Mouse (Mus musculus) forebrain, embryonic 13.5 days (tissue): ENCODE measurements at regions not wholly inside any gene's neighbourhood (a gene's known extent, or its start where the extent isn't known, plus 50 kb on each side); places are given as distances from the start of the nearest gene placed in this dataset.

Source experiments
- ATAC-seq: fragments of 200-750 bp; cut with Nextera tagmentation; 2 replicates; pipeline ENCODE4 v1.8.0; 2017
- H3K27ac ChIP-seq: fragments of 300-500 bp; sonication (generic); 2 replicates; pipeline ENCODE4 v1.5.1; 2015; ENCODE audit warnings: inconsistent platforms, mild to moderate bottlenecking, moderate library complexity
- H3K27me3 ChIP-seq: fragments of 300-500 bp; sonication (generic); 2 replicates; pipeline ENCODE4 v1.6.1; 2015; ENCODE audit warnings: mild to moderate bottlenecking, inconsistent platforms
- H3K36me3 ChIP-seq: fragments of 300-500 bp; sonication (generic); 2 replicates; pipeline ENCODE4 v1.6.1; 2015; ENCODE audit warnings: mild to moderate bottlenecking, inconsistent platforms; ENCODE audit not compliant: poor library complexity, severe bottlenecking
- H3K4me1 ChIP-seq: fragments of 300-500 bp; sonication (generic); 2 replicates; pipeline ENCODE4 v1.6.1; 2015; ENCODE audit warnings: inconsistent platforms
- H3K4me2 ChIP-seq: fragments of 300-500 bp; sonication (generic); 2 replicates; pipeline ENCODE4 v1.6.1; 2015; ENCODE audit warnings: inconsistent platforms, mild to moderate bottlenecking, moderate library complexity
- H3K4me3 ChIP-seq: fragments of 300-500 bp; sonication (generic); 2 replicates; pipeline ENCODE4 v1.5.1; 2015; ENCODE audit warnings: mild to moderate bottlenecking, inconsistent platforms
- H3K9ac ChIP-seq: fragments of 300-500 bp; sonication (generic); 2 replicates; pipeline ENCODE4 v1.6.1; 2015; ENCODE audit warnings: mild to moderate bottlenecking, inconsistent platforms
- H3K9me3 ChIP-seq: fragments of 300-500 bp; sonication (generic); replicated peaks from 2 replicates; pipeline ENCODE4 v1.6.1; 2016; ENCODE audit warnings: inconsistent platforms
- WGBS: fragments of 180-500 bp; shearing (Covaris S2); methylation state at CpG from one replicate; pipeline ENCODE4 v1.1.7; 2015; 5-methylcytosine and 5-hydroxymethylcytosine counted together

DNA sequence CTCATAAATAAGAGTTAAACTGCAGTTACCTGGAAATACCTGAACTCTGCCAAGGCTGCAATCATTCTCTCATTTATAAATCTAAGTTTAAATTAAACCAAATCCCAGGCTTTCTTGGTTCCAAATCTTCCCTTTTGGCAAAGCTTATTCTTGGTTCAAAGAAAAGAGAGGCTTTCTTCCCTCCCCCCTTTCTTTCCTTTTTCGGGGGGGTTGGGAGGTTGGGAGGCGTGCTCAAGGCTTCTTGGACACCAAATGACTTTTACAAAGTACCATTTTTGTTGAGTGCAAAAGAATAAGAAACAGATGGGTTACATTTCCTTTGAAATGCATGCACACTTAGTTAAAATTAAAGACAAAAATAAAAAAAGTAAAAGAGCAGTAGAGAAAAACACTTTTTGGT lies 105.4 kb upstream of the Mroh9 start:
- H3K4me3 ChIP-seq = no peak overlapping the region
- no peak overlapping the region for H3K27ac ChIP-seq
- ATAC-seq = no peak
- H3K4me2 ChIP-seq = no peak overlapping the region
- H3K9ac ChIP-seq = no peak overlapping the region
- H3K9me3 ChIP-seq = no peaks in the 10 kb centered on the region
- H3K27me3 ChIP-seq = no peaks in the 10 kb centered on the region
- H3K36me3 ChIP-seq = no peaks in the 10 kb centered on the region
- 79% methylated on average over 2 of the region's 2 CpGs for WGBS
- no peaks in the 10 kb centered on the region for H3K4me1 ChIP-seq

DNA sequence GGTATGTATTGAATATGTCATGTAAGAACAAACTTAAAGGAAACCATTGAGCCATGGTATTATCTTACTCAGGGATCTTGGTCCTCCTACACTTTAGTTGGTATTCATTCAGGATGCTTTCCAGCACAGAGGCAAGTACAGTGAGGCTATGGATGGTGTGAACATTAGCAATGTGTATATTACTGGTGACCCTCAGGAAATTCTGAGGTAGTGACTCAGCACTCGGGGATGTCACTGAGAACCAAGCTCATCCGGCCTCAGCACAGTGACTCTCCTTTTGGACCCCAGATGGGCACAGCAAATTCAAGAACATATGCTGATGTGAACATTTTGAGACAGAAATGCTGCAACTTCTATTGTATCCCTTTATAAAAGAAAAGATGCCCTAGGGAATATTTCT lies 96.4 kb upstream of the Mroh9 start:
- no peak overlapping the region for H3K4me2 ChIP-seq
- H3K27ac ChIP-seq = no peak overlapping the region
- no peaks in the 10 kb centered on the region for H3K36me3 ChIP-seq
- H3K4me3 ChIP-seq = no peak overlapping the region
- no peaks in the 10 kb centered on the region for H3K27me3 ChIP-seq
- no peaks in the 10 kb centered on the region for H3K4me1 ChIP-seq
- H3K9me3 ChIP-seq = no peaks in the 10 kb centered on the region
- no peak overlapping the region for H3K9ac ChIP-seq
- WGBS = 88% methylated on average over 2 of the region's 2 CpGs
- no peak for ATAC-seq

GRCm38 (mm10) chr1:163177011-163177410 lies 91.5 kb upstream of the Mroh9 start:
- Histone ChIP-seq H3K27ac (no peak overlapping the region), H3K4me3 (no peak overlapping the region), H3K9me3 (no peaks in the 10 kb centered on the region), H3K9ac (no peak overlapping the region), H3K4me2 (no peak overlapping the region), H3K36me3 (no peaks in the 10 kb centered on the region), H3K4me1 (no peaks in the 10 kb centered on the region), H3K27me3 (no peaks in the 10 kb centered on the region)
- WGBS = 43% methylated on average over 3 of the region's 3 CpGs
- ATAC-seq = no peak

- H3K9ac ChIP-seq = no peak overlapping the region
- no peak overlapping the region for H3K4me2 ChIP-seq
- H3K27ac ChIP-seq = no peak overlapping the region
- no peak overlapping the region for H3K4me3 ChIP-seq
- ATAC-seq = no peak
- no peaks in the 10 kb centered on the region for H3K27me3 ChIP-seq
- no peaks in the 10 kb centered on the region for H3K36me3 ChIP-seq
- no peaks in the 10 kb centered on the region for H3K9me3 ChIP-seq
- H3K4me1 ChIP-seq = no peaks in the 10 kb centered on the region
These were observed 81.6 kb upstream of the Mroh9 start for GRCm38 (mm10) chr1:163167051-163167450.

DNA sequence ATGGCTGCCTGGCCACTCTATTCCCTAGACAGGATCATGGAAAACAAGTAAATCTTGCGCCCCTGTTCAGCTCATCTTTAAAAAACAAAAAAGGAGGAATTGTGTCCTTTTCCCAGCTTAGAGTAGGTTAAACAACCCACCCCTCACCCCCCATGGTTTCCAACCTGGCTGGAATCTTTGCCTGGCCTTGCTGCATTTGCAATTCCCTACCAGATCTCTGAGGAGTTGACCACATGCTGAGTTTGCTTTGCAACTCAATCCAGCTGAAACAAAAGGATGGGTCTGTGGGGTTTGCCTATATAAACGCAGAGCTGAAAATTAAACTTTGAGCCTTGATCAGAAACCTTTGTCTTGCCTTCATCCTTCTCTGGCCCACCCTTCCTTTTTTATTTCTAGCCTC lies 78.2 kb upstream of the Mroh9 start:
- WGBS = 21% methylated on average over 2 of the region's 2 CpGs
- H3K36me3 ChIP-seq = no peaks in the 10 kb centered on the region
- H3K4me3 ChIP-seq = no peak overlapping the region
- H3K9me3 ChIP-seq = no peaks in the 10 kb centered on the region
- no peaks in the 10 kb centered on the region for H3K4me1 ChIP-seq
- H3K27ac ChIP-seq = no peak overlapping the region
- no peak for ATAC-seq
- no peak overlapping the region for H3K4me2 ChIP-seq
- H3K27me3 ChIP-seq = no peaks in the 10 kb centered on the region
- no peak overlapping the region for H3K9ac ChIP-seq

DNA sequence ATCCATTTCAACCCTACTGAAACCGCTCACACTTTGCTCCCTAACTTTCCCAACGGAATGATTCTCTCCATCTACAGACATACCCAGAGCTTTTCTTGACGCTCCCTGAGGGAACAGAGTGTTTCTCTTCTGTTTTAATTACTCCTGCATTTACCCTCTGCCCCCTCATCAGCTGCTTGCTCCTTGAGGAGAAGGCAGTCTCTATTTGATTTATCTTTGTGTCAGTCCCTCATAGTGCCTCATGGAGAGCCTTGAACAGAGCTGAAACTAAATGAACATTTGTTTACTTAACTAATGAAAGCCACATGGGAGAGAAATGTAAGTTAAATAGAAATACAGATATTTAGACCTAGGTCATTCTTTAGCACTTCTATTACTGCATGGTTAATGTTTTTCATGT lies 74.4 kb upstream of the Mroh9 start:
- Histone ChIP-seq H3K4me2 (no peak overlapping the region), H3K9ac (no peak overlapping the region), H3K9me3 (no peaks in the 10 kb centered on the region), H3K36me3 (no peaks in the 10 kb centered on the region), H3K27me3 (no peaks in the 10 kb centered on the region), H3K4me3 (no peak overlapping the region), H3K4me1 (no peaks in the 10 kb centered on the region), H3K27ac (no peak overlapping the region)
- WGBS = 76% methylated on average over 3 of the region's 3 CpGs
- no peak for ATAC-seq

- Histone ChIP-seq H3K27me3 (no peaks in the 10 kb centered on the region), H3K9ac (no peak overlapping the region), H3K4me3 (no peak overlapping the region), H3K9me3 (no peaks in the 10 kb centered on the region), H3K4me2 (no peak overlapping the region), H3K36me3 (no peaks in the 10 kb centered on the region), H3K27ac (no peak overlapping the region), H3K4me1 (no peaks in the 10 kb centered on the region)
- 72% methylated on average over 5 of the region's 5 CpGs for WGBS
- no peak for ATAC-seq
These were observed 73.0 kb upstream of the Mroh9 start for GRCm38 (mm10) chr1:163158491-163158890.

DNA sequence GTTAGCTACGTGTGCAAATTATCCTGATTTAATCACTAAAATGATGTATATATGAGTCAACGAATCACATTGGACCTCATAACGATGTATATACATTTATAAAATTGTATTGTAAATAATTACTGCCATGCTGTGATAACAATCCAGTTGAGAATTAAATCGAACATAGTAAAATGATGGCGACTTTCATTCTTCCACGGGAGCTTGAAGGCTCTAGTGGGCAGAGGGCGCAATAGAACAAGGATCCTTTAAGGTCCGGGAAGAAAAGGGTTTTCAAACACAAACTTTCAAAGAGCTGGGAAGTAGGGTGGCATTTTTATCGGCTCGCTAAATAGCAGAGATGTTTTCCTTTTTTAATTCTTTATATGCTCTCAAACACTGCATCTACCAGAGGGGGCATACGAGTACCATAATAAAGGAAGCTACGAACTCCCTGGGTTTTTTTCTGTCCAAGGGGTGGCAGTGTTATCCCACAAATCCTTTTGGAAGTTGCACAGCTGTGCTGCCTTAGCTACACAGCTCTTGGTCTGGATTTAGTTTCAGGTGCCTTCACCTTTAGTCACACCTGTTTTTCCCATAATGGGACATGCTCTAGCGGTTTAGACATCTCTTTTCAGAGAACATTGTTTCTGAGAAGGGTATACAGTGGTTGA lies 64.9 kb upstream of the Mroh9 start:
- Histone ChIP-seq H3K27me3 (no peaks in the 10 kb centered on the region), H3K4me2 (peak overlapping the region; percentile 52), H3K9ac (peak overlapping the region; percentile 48; the same call in 1 of the 2 replicates), H3K4me1 (no peaks in the 10 kb centered on the region), H3K27ac (no peak overlapping the region), H3K4me3 (peak overlapping the region; percentile 31), H3K36me3 (no peaks in the 10 kb centered on the region), H3K9me3 (no peaks in the 10 kb centered on the region)
- ATAC-seq = peak; percentile 98
- 28% methylated on average over 13 of the region's 13 CpGs for WGBS

DNA sequence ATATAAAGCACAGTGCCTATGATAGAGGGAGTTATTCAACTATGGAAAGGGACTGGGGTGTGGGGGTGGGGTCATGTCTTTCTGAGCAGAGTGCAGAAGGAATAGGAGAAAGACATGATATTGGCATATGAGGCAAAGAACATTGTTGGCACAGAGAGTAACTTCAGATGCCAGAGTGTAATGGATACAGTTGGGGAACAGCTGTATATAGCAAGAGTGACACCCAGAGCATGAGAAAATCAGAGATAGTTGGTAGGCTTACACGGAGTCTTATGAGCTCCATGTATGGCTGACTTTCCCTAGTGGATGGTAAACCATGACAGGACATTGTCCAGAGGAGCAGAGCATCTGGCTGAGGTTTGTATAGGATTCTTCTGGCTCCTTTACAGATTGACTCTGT lies 61.2 kb upstream of the Mroh9 start:
- ATAC-seq = no peak
- H3K27ac ChIP-seq = no peak overlapping the region
- 71% methylated on average over 1 of the region's 1 CpGs for WGBS
- H3K4me3 ChIP-seq = no peak overlapping the region
- no peaks in the 10 kb centered on the region for H3K9me3 ChIP-seq
- no peaks in the 10 kb centered on the region for H3K27me3 ChIP-seq
- no peaks in the 10 kb centered on the region for H3K4me1 ChIP-seq
- H3K4me2 ChIP-seq = no peak overlapping the region
- no peak overlapping the region for H3K9ac ChIP-seq
- no peaks in the 10 kb centered on the region for H3K36me3 ChIP-seq

DNA sequence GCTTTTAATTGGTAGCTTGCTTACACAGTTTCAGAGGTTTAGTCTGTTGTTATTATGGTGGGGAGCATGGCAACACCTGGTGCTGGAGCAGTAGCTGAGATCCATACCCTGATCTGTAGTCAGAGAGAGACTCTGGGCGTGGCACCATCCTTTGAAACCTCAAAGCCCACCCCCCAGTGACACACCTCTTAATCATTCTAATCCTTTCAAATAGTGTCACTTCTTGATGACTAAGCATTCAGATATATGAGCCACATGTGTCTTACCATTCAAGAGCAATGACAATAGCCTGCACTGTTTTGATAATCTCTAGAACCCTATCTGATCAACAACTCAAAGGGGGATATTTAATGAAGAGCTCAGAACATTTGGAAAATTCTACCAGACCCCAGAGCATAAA lies 57.6 kb upstream of the Mroh9 start:
- H3K4me2 ChIP-seq = no peak overlapping the region
- H3K9me3 ChIP-seq = no peaks in the 10 kb centered on the region
- no peaks in the 10 kb centered on the region for H3K27me3 ChIP-seq
- H3K4me1 ChIP-seq = no peaks in the 10 kb centered on the region
- no peak overlapping the region for H3K4me3 ChIP-seq
- WGBS = 74% methylated on average over 1 of the region's 1 CpGs
- H3K36me3 ChIP-seq = no peaks in the 10 kb centered on the region
- H3K9ac ChIP-seq = no peak overlapping the region
- no peak for ATAC-seq
- no peak overlapping the region for H3K27ac ChIP-seq

- Histone ChIP-seq H3K9me3 (no peaks in the 10 kb centered on the region), H3K4me2 (no peak overlapping the region), H3K36me3 (no peaks in the 10 kb centered on the region), H3K4me1 (no peaks in the 10 kb centered on the region), H3K4me3 (no peak overlapping the region), H3K27ac (no peak overlapping the region), H3K9ac (no peak overlapping the region), H3K27me3 (no peaks in the 10 kb centered on the region)
- WGBS = 69% methylated on average over 1 of the region's 1 CpGs
- no peak for ATAC-seq
These were observed 56.0 kb upstream of the Mroh9 start for GRCm38 (mm10) chr1:163141471-163141870.

- 72% methylated on average over 1 of the region's 1 CpGs for WGBS
- Histone ChIP-seq H3K27me3 (no peaks in the 10 kb centered on the region), H3K9me3 (no peaks in the 10 kb centered on the region), H3K9ac (no peak overlapping the region), H3K27ac (no peak overlapping the region), H3K4me2 (no peak overlapping the region), H3K36me3 (no peaks in the 10 kb centered on the region), H3K4me1 (no peaks in the 10 kb centered on the region), H3K4me3 (no peak overlapping the region)
- ATAC-seq = no peak
These were observed 52.7 kb upstream of the Mroh9 start for GRCm38 (mm10) chr1:163138179-163138578.
